Mouse (Mus musculus) olfactory bulb, adult 2 months (tissue): ENCODE data around the gene Sp9. TPM values are rescaled to one million over a fixed set of nuclear protein-coding genes. Genes with fewer than 3 reads are reported as not detected.
A peak's percentile ranks its signal among the peaks of the same experiment; 100 is the strongest.

Experiments used
- H3K27ac ChIP-seq: fragments of 200-500 bp; 2 replicates; pipeline ENCODE4 v1.5.1; 2012; ENCODE audit warnings: low read depth, low read length; ENCODE audit not compliant: insufficient read depth
- H3K4me1 ChIP-seq: fragments of 200-500 bp; 2 replicates; pipeline ENCODE4 v1.6.1; 2012; ENCODE audit warnings: low read length; ENCODE audit not compliant: control insufficient read depth, insufficient read depth
- H3K4me3 ChIP-seq: fragments of 200-500 bp; 2 replicates; pipeline ENCODE4 v1.5.1; 2012; ENCODE audit warnings: mild to moderate bottlenecking, low read depth, low read length, moderate library complexity; ENCODE audit not compliant: insufficient read depth
- CTCF ChIP-seq: fragments of 200-500 bp; IDR thresholded peaks from 2 replicates; pipeline ENCODE4 v1.5.1; 2012; ENCODE audit warnings: low read depth, mild to moderate bottlenecking, low read length, moderate library complexity; ENCODE audit not compliant: insufficient read depth
- POLR2A ChIP-seq: fragments of 200-500 bp; IDR thresholded peaks from 2 replicates; pipeline ENCODE4 v1.6.1; 2012; ENCODE audit warnings: mild to moderate bottlenecking, low read depth, low read length, moderate library complexity; ENCODE audit not compliant: insufficient read depth
- WGBS: fragments of 180-500 bp; shearing (Covaris S2); methylation state at CpG from one replicate; pipeline ENCODE4 v1.1.7; 2018; 5-methylcytosine and 5-hydroxymethylcytosine counted together
- polyA plus RNA-seq: library from polyadenylated mRNA; stranded (reverse); fragments of >200 nt; gene quantifications from 2 replicates; pipeline ENCODE4 v1.2.4, GENCODE M21; 2012; ENCODE audit warnings: low replicate concordance; ENCODE audit not compliant: missing spikeins, insufficient read depth, insufficient read length

The Sp9 gene
- polyA plus RNA-seq, 1 experiment = not detected

DNA sequence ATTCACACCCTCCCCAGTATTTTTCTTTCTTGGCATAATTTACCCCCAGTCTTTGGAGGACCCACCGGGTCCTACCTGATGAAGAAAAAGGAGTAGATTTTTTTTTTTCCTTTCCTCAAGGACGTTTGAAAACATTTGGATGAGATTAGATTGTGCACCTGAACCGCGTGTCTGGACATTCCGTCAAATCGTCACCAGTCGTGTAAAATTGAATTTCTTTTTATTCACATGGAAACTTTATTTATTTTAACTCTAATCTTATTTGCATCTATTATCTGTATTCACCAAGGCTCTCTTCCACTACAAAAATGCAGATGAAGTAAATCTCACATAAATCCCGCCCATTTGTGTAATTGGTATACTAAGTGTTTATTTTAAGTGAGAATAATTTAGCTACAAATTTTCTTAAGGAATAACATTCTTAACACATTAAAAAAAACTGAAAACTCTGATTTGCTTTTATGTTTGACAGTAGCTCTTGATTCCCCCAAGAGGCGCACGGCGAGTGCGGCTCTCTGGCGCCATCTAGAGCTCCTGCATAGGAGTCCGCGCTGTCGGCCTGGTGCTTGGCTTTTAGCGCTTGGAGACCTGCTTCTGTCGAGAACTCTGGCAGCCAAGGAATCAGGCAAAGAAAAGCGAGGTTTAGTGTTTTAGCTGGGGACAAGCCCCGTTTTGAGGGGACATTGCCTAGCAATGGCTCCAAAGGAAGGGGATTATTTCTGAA lies 6.6 kb downstream of the Sp9 start:
- TF ChIP-seq CTCF = peak; percentile 95
- no peak for TF ChIP-seq POLR2A
- H3K27ac ChIP-seq = peak overlapping the region; percentile 99
- H3K4me1 ChIP-seq = peaks cover 13% of the 10 kb centered on the region
- WGBS = 2% methylated on average over 20 of the region's 20 CpGs
- peak overlapping the region; percentile 60 for H3K4me3 ChIP-seq

DNA sequence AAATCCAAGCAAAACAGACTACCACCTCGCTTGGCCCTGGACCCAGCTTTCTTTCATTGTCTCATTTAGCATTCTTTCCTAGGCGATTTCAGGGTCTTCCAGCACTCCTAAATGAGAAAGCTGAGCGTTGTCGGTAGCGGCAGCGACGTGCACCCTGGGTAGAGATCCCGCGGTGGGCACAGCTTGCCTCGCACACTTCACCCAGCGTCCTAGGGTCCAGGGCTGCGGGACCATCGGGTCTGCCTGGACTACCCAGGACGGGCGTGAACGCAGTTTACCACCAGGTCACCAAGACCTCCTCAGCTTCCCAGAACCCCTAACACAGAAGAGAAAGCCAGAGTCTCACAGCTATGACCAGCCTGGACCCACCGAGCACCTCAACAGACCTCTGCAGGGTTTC lies 7.1 kb downstream of the Sp9 start:
- H3K4me3 ChIP-seq = peak overlapping the region; percentile 40
- 2% methylated on average over 17 of the region's 17 CpGs for WGBS

DNA sequence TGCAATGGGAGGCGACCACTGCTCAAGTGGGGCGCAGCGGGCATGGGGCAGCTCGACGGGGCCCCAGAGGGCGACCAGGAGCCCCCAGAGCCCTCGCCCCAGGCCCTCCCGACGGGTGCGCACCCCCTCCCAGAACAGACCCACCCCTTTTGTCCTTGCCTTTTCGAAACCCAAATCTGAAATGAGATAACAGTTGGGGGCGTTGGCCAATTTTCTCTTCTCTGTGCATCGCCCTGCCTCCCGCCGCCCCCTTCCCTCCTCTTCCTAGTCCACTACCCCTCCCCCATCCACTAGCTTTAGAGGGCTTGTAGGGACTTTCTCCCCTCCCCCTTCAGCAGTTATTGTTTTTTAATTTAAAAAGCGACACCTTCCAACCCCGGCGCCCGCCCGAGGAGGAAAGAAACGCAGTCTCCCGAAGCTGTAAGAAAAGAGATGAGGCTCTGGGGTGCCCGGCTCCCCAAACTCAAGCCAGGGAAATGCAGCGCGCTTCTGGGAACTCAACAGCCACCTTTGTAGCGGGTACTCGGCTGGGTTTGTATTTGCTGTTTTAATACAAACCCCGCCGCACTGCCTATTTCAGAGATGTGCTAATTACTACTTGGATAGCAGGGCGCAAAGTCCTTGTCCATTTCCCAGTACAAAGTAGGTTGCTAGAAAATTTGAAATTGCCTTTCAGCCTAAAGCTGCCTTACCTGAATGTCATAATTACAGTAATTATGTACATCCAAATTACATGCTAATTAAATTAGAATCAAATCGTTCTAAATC lies 7.7 kb downstream of the Sp9 start:
- peak overlapping the region; percentile 40 for H3K4me3 ChIP-seq
- no peak for TF ChIP-seq POLR2A
- no peak for TF ChIP-seq CTCF
- peaks cover 13% of the 10 kb centered on the region for H3K4me1 ChIP-seq
- WGBS = 2% methylated on average over 31 of the region's 31 CpGs
- peak overlapping the region; percentile 96 for H3K27ac ChIP-seq

More for the DNA sequence above, 7.1 kb downstream of the Sp9 start:
- H3K4me1 ChIP-seq = peaks cover 13% of the 10 kb centered on the region
- H3K27ac ChIP-seq = peak overlapping the region; percentile 96
- TF ChIP-seq CTCF (no peak), POLR2A (no peak)

DNA sequence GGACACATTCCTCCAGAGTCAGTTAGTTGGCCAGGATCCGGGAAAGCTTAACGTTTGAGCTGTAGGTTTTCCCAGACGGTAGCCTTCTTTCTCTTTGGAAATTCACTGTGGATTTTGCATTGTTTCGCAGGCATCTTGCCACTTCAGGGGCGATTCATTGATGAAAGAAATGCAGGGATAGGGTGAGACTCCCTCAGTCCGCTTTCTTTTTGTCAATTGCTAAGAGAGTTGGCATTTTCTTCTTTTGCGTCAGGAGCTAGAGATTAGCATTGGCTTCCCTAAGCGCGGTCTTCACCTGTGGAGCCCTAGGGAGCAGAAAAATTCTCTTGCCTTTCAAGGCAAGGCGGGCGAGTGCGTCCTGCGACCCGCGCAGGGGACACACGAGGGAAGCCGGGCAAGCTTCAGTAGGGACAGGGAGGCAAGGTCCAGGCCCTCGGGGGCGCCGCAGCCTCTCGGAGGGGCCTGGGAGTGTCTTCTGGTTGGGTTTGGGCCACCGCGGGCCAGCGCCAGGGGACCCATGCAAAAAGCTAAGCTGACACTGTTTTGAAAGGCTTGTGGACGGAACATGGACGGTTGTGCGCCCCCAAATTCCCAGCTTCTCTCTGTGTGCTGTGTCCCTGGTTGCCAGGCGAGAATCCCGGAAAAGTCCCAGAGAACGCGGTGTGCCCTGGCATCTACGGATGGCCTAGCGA lies 8.8 kb downstream of the Sp9 start:
- peaks cover 13% of the 10 kb centered on the region for H3K4me1 ChIP-seq

DNA sequence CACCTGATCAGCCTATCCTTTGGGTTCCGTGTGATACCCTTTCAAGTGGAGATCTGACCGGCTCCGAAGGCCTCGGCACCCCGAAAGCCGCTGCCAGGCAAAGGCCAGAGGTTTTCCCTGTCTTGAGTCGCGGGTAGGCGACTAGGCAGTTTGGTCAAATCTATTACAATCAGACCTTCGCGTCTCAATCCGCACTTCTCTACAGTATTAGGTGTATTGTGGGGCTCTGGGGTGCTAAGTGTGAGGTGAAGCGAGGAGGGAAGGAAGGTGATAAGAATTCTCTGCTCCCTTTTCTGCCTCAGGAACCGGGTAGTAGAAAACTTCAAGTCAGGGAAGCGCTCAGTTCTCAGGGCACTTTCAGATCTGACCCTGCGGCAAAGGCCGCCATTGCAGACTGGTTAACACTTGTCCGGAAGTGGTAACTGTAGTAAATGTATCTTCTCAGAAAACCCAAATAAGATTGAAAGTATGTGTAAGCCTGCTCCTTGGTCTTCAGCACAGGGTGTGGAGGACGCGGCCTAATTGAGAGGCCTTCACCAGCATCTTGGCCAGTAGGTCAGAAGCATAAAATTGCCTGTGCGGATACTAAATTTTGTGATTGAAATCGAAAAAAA lies 9.4 kb downstream of the Sp9 start:
- Histone ChIP-seq H3K4me3 (peak overlapping the region; percentile 36), H3K4me1 (peaks cover 13% of the 10 kb centered on the region), H3K27ac (peak overlapping the region; percentile 73)
- WGBS = 40% methylated on average over 22 of the region's 22 CpGs
- no peak for TF ChIP-seq POLR2A

More for the DNA sequence above, 8.8 kb downstream of the Sp9 start:
- Histone ChIP-seq H3K27ac (peak overlapping the region; percentile 73), H3K4me3 (peak overlapping the region; percentile 36)
- TF ChIP-seq POLR2A (no peak), CTCF (no peak)
- 14% methylated on average over 33 of the region's 33 CpGs for WGBS

DNA sequence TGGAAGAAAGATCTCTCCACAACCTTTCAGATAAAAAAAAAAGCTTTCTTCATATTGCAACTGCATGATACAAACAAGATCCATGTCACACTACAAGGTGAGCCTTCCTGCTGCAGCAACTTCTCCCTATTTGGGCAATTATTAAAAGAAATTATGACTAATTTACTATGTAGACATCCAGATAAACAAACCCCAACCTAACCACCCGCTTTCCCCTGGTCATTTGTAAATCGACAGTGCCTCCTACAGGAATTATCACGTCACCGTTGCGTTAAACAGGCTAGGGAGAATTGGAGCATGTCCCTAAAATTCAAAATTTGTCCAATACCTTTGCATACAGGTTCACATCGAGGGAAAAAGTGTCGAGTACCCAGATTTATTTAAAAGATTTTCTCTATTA lies 10.0 kb downstream of the Sp9 start:
- Histone ChIP-seq H3K4me3 (no peak overlapping the region), H3K27ac (peak overlapping the region; percentile 73), H3K4me1 (peaks cover 13% of the 10 kb centered on the region)
- TF ChIP-seq POLR2A (no peak), CTCF (no peak)
- 27% methylated on average over 7 of the region's 7 CpGs for WGBS

DNA sequence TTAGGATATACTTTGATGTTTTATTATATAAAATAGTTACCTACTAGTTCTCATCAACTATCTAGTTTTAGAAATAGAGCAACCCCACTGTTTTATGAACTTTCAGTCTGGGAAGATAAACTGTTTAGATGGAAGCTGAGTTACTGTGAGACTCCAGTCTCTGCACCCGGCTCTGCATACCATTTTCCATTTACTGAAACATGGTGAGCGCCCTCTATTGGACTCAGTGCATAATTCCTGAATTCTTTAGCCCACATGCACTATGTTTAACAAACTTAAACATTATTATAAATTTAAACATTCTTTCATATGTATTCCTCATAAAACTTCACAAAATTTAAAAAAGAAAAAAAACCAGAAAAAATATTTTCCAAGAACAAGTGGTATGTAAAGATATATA lies 13.9 kb downstream of the Sp9 start:
- Histone ChIP-seq H3K4me3 (no peak overlapping the region), H3K4me1 (peaks cover 7% of the 10 kb centered on the region), H3K27ac (no peak overlapping the region)
- TF ChIP-seq POLR2A (no peak), CTCF (no peak)
- WGBS = 8% methylated on average over 2 of the region's 2 CpGs

DNA sequence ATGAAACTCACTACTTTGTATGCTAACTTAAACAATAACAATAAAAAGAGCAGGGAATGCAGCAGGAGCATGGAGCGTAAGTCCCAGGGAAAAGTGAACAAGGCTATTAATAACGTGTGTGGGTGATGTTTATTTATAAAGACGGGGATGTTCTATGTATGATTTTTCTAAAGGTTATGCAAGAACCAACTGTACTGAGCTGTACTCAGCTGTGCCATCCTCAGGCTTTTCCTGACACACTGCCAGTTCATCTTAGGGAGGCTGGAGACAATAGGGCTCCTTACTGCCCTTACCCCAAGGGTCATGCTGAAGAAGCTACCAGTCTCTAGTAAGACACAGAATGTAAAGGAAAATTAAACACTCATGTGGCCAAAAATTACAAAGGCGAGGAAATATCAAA lies 19.4 kb downstream of the Sp9 start:
- 46% methylated on average over 4 of the region's 4 CpGs for WGBS
- TF ChIP-seq CTCF (no peak), POLR2A (no peak)
- Histone ChIP-seq H3K4me1 (peaks cover 3% of the 10 kb centered on the region), H3K27ac (no peak overlapping the region), H3K4me3 (no peak overlapping the region)
